Mouse (Mus musculus) lung, embryonic 16.5 days (tissue): ENCODE measurements around the gene Syp. TPM values are rescaled to one million over a fixed set of nuclear protein-coding genes. Genes with fewer than 3 reads are reported as not detected.
A peak's percentile ranks its signal among the peaks of the same experiment; 100 is the strongest.

Experiments
- ATAC-seq: fragments of 200-750 bp; cut with Nextera tagmentation; 2 replicates; pipeline ENCODE4 v1.8.0; 2017; ENCODE audit warnings: low read depth, mild to moderate bottlenecking, moderate library complexity
- H3K27ac ChIP-seq: fragments of 300-500 bp; sonication (generic); 2 replicates; pipeline ENCODE4 v1.5.1; 2014; ENCODE audit warnings: mild to moderate bottlenecking, control low read depth, low read length
- H3K27me3 ChIP-seq: fragments of 300-500 bp; sonication (generic); 2 replicates; pipeline ENCODE4 v1.6.1; 2014; ENCODE audit warnings: low read depth, low read length, mixed read lengths; ENCODE audit not compliant: control insufficient read depth, insufficient read depth
- H3K36me3 ChIP-seq: fragments of 300-500 bp; sonication (generic); 2 replicates; pipeline ENCODE4 v1.6.1; 2014; ENCODE audit warnings: low read length; ENCODE audit not compliant: control insufficient read depth, insufficient read depth
- H3K4me1 ChIP-seq: fragments of 300-500 bp; sonication (generic); replicated peaks from 2 replicates; pipeline ENCODE4 v1.6.1; 2014; ENCODE audit warnings: low read length, mixed read lengths; ENCODE audit not compliant: control insufficient read depth, insufficient read depth
- H3K4me2 ChIP-seq: fragments of 300-500 bp; sonication (generic); 2 replicates; pipeline ENCODE4 v1.6.1; 2014; ENCODE audit warnings: low read depth, low read length, control low read depth
- H3K4me3 ChIP-seq: fragments of 300-500 bp; sonication (generic); 2 replicates; pipeline ENCODE4 v1.5.1; 2014; ENCODE audit warnings: mild to moderate bottlenecking, low read length, control low read depth
- H3K9ac ChIP-seq: fragments of 300-500 bp; sonication (generic); 2 replicates; pipeline ENCODE4 v1.6.1; 2014; ENCODE audit warnings: low read length, control low read depth
- H3K9me3 ChIP-seq: fragments of 300-500 bp; sonication (generic); 2 replicates; pipeline ENCODE4 v1.6.1; 2016; ENCODE audit warnings: low read length; ENCODE audit not compliant: control insufficient read depth
- WGBS: fragments of 180-500 bp; shearing (Covaris S2); extraction: QIAGEN DNeasy Blood & Tissue Kit; methylation state at CpG from one replicate; pipeline ENCODE4 v1.1.7; 2014; 5-methylcytosine and 5-hydroxymethylcytosine counted together
- polyA plus RNA-seq: library from polyadenylated mRNA; unstranded; fragments of >200 nt; fragmentation: Nextera tagmentation; extraction: Ambion mirVana; gene quantifications from 2 replicates; pipeline ENCODE4 v1.2.1, GENCODE M21; 2015

Gene Syp
- polyA plus RNA-seq, 1 experiment from 2014 or later = 2.6 TPM

DNA sequence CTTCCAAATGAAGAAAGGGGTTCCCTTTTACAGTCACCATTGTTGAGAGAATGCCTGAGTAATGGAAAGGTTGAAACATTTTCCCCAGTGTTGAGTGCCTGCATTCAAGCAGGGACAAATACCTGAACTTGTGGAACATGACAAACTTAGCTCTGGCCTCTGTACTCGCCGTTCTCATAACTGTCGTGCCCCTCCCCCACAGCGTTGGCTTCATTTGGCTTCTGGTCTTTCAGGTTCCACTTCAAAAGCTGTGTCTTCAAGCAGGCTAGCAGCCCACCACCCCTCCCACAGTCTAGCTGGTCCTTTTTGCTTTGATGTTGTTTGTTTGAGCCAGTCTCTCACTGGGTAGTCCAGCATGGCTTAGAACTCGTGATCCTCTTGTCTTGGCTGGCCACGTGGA, 34.5 kb downstream of the Syp start:
- H3K27me3 ChIP-seq = no peaks in the 10 kb centered on the region
- no peaks in the 10 kb centered on the region for H3K36me3 ChIP-seq
- ATAC-seq = no peak
- 32% methylated on average over 6 of the region's 6 CpGs for WGBS
- H3K4me2 ChIP-seq = no peak overlapping the region
- peaks cover 10% of the 10 kb centered on the region for H3K4me1 ChIP-seq
- no peak overlapping the region for H3K4me3 ChIP-seq
- H3K27ac ChIP-seq = no peak overlapping the region
- H3K9me3 ChIP-seq = no peaks in the 10 kb centered on the region
- H3K9ac ChIP-seq = no peak overlapping the region

DNA sequence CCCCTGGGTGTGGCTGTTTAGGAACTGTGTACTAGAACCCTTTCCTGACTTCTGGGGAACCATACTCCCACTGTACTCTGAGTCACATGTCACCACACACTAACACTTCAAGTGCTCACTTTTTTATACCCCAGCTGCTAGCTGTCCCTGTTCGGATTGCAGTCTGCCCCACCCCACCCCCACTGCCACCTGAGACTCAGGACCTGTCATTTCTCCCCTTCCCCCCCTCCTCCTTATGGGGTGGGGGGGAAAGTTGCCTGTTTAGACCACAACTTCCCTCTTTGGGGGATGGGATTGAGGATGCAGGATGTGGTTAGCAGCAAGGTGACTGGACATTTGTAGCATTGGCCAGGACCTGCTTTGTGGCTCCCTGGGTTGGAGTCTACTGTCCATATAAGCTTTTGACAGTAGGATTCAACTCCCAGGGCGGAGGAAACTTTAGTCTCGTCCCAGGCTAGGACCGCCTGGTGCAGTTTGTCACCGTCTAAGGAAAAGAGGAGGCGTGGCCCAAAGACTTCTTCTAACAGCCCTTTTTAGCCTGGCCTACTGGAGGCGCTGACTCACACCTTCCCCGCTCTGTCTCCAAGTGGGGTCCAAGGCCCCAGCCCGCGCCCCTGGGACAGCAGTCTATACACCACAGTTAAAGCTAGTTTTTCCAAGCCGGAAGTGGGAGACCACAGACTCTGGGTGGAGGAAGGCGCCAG, 35.5 kb downstream of the Syp start:
- Histone ChIP-seq H3K36me3 (no peaks in the 10 kb centered on the region), H3K4me2 (peak overlapping the region; percentile 58), H3K9ac (peak overlapping the region; percentile 40), H3K9me3 (no peaks in the 10 kb centered on the region), H3K27ac (peak overlapping the region; percentile 72), H3K27me3 (no peaks in the 10 kb centered on the region), H3K4me1 (peaks cover 10% of the 10 kb centered on the region), H3K4me3 (peak overlapping the region; percentile 22)
- 25% methylated on average over 12 of the region's 12 CpGs for WGBS
- 0 out of 2 replicates have a peak, but pooled peaks have one; percentile 8 for ATAC-seq

DNA sequence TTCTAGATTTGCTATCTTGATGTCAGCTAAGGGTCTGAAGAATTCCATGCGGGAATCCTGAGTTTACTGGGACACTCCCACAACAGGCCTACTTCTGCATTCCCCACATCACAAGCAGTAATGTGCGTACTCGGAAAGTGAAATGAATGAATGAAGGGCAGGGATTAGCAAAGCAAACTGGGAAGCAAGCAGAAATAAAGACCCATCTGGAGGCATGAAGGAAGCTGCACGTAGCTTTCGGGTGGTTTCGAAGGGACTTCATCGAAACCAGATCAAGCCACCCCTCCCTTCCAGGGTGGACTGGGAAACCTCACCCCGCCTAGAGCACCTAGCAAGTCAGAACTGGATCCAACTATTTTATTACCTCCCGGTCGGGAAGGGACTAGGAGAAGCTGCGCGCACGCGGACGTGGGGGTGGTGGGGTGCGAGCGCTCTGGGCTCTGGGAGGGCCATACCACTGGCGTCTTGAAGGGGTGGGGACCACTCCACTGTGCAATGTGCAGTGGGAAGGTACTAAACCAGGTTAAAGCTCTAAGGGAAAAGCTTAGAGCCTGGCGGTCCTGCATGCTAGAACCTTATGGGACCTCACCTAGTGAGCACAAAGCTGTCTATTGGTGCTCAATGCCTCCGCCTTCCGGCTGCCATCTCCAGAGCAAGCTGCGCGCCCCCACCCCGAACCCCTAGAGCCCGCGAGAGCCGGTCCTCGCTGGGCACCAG, 36.2 kb downstream of the Syp start:
- Histone ChIP-seq H3K4me2 (peak overlapping the region; percentile 58), H3K36me3 (no peaks in the 10 kb centered on the region), H3K4me1 (peaks cover 10% of the 10 kb centered on the region), H3K27me3 (no peaks in the 10 kb centered on the region), H3K9me3 (no peaks in the 10 kb centered on the region), H3K27ac (peak overlapping the region; percentile 72), H3K4me3 (peak overlapping the region; percentile 22), H3K9ac (peak overlapping the region; percentile 40)
- 23% methylated on average over 28 of the region's 28 CpGs for WGBS
- peak; percentile 16; the same call in 1 of the 2 replicates for ATAC-seq

DNA sequence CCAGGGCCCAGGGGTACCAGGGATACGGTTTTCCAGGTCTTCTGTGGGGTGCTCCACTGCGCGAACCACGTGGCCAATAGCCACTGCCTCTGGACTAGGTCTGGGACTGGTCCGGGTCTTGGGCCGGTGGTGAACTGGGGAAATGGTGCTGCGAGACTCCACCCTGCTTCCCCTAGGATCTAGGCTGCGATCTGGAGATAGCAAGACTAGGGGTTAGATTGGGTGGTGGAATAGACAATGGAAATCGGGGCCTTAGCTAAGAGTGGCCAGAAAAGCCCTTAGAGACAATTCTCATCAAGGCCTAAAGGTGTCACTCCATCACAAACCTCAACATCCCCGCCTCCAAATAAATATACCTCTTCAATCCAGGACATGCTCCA, 36.7 kb downstream of the Syp start:
- H3K9ac ChIP-seq = peak overlapping the region; percentile 40
- 39% methylated on average over 10 of the region's 10 CpGs for WGBS
- peak overlapping the region; percentile 22 for H3K4me3 ChIP-seq

DNA sequence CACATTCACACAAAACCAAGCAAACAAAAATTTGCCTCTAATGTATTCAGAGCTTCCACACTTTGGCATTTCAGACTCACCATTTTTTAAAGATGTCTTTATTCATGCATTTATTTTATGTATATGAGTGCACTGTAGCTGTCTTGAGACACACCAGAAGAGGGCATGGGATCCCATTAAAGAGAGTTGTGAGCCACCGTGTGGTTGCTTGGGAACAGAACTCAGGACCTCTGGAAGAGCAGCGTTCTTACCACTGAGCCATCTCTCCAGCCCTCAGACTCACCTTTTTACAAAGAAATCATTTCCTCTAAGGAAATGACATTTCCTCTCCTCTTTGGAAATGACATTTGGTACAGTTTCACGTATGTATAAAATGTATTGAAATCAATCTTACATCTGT, 40.7 kb downstream of the Syp start:
- no peak overlapping the region for H3K27ac ChIP-seq
- H3K9me3 ChIP-seq = no peaks in the 10 kb centered on the region
- peaks cover 3% of the 10 kb centered on the region for H3K4me1 ChIP-seq
- H3K4me2 ChIP-seq = no peak overlapping the region
- H3K27me3 ChIP-seq = no peaks in the 10 kb centered on the region
- no peak overlapping the region for H3K9ac ChIP-seq
- WGBS = 37% methylated on average over 3 of the region's 3 CpGs
- no peaks in the 10 kb centered on the region for H3K36me3 ChIP-seq
- H3K4me3 ChIP-seq = no peak overlapping the region
- no peak for ATAC-seq

More for the DNA sequence above, 36.7 kb downstream of the Syp start:
- Histone ChIP-seq H3K9me3 (no peaks in the 10 kb centered on the region), H3K4me1 (peaks cover 10% of the 10 kb centered on the region), H3K27ac (peak overlapping the region; percentile 72), H3K27me3 (no peaks in the 10 kb centered on the region), H3K4me2 (peak overlapping the region; percentile 58), H3K36me3 (no peaks in the 10 kb centered on the region)
- ATAC-seq = no peak

DNA sequence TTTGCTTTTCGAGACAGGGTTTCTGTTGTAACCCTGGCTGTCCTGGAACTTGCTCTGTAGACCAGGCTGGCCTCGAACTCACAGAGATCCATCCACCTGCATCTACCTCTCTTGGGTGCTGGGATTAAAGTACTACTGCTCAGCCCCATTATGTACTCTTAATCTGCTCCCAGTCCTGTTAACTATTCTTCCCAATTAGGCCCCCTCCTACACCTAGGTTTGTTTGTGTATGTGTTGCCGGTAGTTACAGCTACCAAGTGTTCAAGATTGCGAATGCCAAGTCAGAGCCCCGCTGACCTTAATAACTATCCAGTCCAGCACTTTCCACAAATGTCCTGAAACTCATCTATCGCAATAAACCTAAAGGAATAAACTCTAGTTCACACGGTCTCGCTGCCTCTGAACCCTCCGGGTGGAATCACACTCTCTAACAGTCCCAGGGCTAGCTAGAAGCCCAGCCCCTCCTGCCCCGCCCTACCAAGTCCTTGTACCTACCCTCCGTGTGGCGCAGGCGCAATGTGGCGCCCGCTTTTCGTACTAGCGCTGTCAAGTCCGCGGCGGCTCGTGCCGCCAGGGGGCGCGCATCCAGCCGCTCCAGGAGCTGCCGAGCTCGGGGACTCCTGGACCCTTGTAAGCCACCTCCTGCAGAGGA, 41.3 kb downstream of the Syp start:
- 15% methylated on average over 27 of the region's 27 CpGs for WGBS
- Histone ChIP-seq H3K36me3 (no peaks in the 10 kb centered on the region), H3K4me1 (no peaks in the 10 kb centered on the region), H3K9ac (peak overlapping the region; percentile 59), H3K27ac (0 out of 2 replicates have a peak overlapping the region, but pooled peaks have one; percentile 27), H3K4me3 (peak overlapping the region; percentile 37), H3K27me3 (no peaks in the 10 kb centered on the region), H3K4me2 (peak overlapping the region; percentile 56), H3K9me3 (no peaks in the 10 kb centered on the region)
- ATAC-seq = peak; percentile 98

DNA sequence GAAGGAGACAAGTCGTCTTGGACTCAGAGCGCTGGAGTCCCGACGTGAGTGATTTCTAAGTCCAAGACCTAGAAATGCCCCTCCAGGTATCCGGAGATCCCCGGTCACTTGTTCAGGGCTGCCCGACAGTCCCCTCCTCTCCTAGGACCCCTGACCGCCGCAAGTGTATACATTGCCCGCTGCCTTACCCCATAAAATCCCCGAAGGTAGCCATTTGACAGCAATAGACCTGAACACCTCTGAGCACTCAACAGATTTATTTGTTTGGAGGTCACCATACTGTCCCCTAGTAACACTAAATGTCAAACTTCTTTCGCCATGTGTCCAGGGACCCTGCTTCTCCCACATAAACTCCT, 41.8 kb downstream of the Syp start:
- no peaks in the 10 kb centered on the region for H3K27me3 ChIP-seq
- no peak overlapping the region for H3K27ac ChIP-seq
- H3K9me3 ChIP-seq = no peaks in the 10 kb centered on the region
- no peak for ATAC-seq
- 28% methylated on average over 10 of the region's 12 CpGs for WGBS
- peak overlapping the region; percentile 56 for H3K4me2 ChIP-seq
- H3K36me3 ChIP-seq = no peaks in the 10 kb centered on the region
- peak overlapping the region; percentile 37 for H3K4me3 ChIP-seq
- peak overlapping the region; percentile 59 for H3K9ac ChIP-seq
- H3K4me1 ChIP-seq = no peaks in the 10 kb centered on the region

DNA sequence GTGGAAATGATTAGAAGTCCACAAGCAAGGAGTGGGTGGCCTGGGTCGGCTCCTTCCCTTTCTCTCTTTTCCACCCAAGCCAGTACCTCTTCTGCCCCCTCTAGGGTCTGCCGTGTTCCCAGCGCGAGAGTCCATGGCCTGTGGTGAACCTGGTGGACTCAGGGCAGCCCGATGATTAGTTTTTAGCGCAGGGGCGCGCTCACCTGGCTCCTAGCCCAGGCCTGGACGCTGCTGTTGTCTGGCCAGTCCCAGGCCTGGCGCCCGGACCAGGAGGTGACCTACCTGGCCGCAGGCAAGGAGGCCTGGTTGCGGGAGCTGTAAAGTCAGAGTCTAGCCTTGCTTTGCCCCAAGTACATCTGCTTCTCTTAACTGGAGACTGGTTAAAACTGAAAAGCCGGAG, 42.6 kb downstream of the Syp start, which contains the start of gene Magix:
Gene Magix (minus strand): TSS at position 388 of the 400 bp plus-strand sequence.
- no peaks in the 10 kb centered on the region for H3K4me1 ChIP-seq
- H3K27me3 ChIP-seq = no peaks in the 10 kb centered on the region
- peak within 1 kb of the TSS; percentile 37 for H3K4me3 ChIP-seq
- no peak for ATAC-seq
- H3K27ac ChIP-seq = no peak within 1 kb of the TSS
- 58% methylated on average over 14 of the region's 14 CpGs for WGBS
- peak within 1 kb of the TSS; percentile 56 for H3K4me2 ChIP-seq
- H3K9me3 ChIP-seq = no peaks in the 10 kb centered on the region
- peak within 1 kb of the TSS; percentile 59 for H3K9ac ChIP-seq
- H3K36me3 ChIP-seq = no peaks in the 10 kb centered on the region

DNA sequence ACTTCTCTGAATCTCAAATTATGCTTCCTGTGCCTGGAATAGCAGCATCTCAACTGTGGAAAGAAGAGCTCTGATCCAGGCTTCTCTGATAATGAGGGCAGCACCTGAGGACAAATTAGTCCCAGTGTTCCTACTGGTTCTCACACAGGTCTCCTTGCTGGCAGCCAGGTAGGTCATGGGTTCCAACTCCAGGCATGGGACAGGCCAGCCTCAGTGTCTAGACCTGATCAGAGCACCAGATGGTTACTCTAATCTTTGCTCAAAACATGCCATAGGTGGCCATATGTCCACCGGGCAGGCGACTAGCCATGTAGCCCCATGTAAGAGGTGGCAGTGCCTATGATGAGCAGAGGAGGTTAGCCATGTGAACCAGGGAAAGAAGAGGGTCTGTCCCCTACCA, 50.0 kb downstream of the Syp start:
- Histone ChIP-seq H3K36me3 (no peaks in the 10 kb centered on the region), H3K9me3 (no peaks in the 10 kb centered on the region), H3K9ac (no peak overlapping the region), H3K27me3 (no peaks in the 10 kb centered on the region), H3K4me3 (no peak overlapping the region), H3K27ac (no peak overlapping the region), H3K4me1 (no peaks in the 10 kb centered on the region), H3K4me2 (no peak overlapping the region)
- 84% methylated on average over 2 of the region's 2 CpGs for WGBS
- ATAC-seq = no peak
